In genomic region chr13:23630653-23631052, GRCm38 (mm10) we compare ENCODE assay signal across 9 mouse cellular contexts. TPM values are rescaled to one million over a fixed set of nuclear protein-coding genes. Genes with fewer than 3 reads are reported as not detected.
A peak's percentile ranks its signal among the peaks of the same experiment; 100 is the strongest.
DNase-seq lines count a peak whose midpoint lies in the region; ATAC-seq and TF ChIP-seq lines count a peak whose summit lies in the region.
"Had no signal": no experiment of that assay in that cellular context is flagged by ENCODE, and none has a peak within 500 bp of the region (broad histone marks: within the 10 kb centered on the region; RNA-seq: fewer than 3 reads in every experiment).

No protein-coding gene starts in this region.

- DNase-seq in embryo, embryonic 10 days (ENCODE audit: low spot score): peak; percentile 58
- DNase-seq in embryo, embryonic 9.5 days (ENCODE audit: extremely low spot score): no peak
- no peak for DNase-seq in liver, embryonic 14.5 days (ENCODE audit: low read depth in 3 of 3, low spot score in 3 of 3)
- no peak for DNase-seq in liver, embryonic 11.5 days (ENCODE audit: low spot score)
- peak; percentile 16 for DNase-seq in adipocyte (ENCODE audit: low spot score)
- DNase-seq in ovary, adult 18-20 months (ENCODE audit: low spot score): no peak
- DNase-seq in spleen, adult 12 weeks (ENCODE audit: low spot score): no peak

- H3K4me1 ChIP-seq in liver, embryonic 14.5 days (replicated peaks; ENCODE audit: control insufficient read depth in 2 of 2, insufficient read depth in 2 of 2, low read length in 1 of 2): no peaks in the 10 kb centered on the region
- no peaks in the 10 kb centered on the region for H3K4me1 ChIP-seq in liver, embryonic 11.5 days (replicated peaks; ENCODE audit: control insufficient read depth, insufficient read depth, low read length)
- H3K4me1 ChIP-seq: limb, embryonic 15.5 days had no signal

- no peak overlapping the region for H3K27ac ChIP-seq in liver, embryonic 14.5 days
- no peak overlapping the region for H3K27ac ChIP-seq in liver, embryonic 11.5 days (ENCODE audit: low read depth, low read length)
- H3K27ac ChIP-seq: limb, embryonic 15.5 days had no signal

- peak; percentile 56 for TF ChIP-seq CTCF in liver, embryonic 14.5 days (IDR thresholded peaks at IDR 0.05; ENCODE audit: low read depth)

- H3K36me3 ChIP-seq in liver, embryonic 14.5 days (replicated peaks; ENCODE audit: control insufficient read depth, insufficient read depth, low read depth): no peaks in the 10 kb centered on the region
- no peaks in the 10 kb centered on the region for H3K36me3 ChIP-seq in liver, embryonic 11.5 days (ENCODE audit: control insufficient read depth, insufficient read depth, low read length)
- H3K36me3 ChIP-seq: limb, embryonic 15.5 days had no signal

- H3K9me3 ChIP-seq in liver, embryonic 14.5 days (ENCODE audit: control insufficient read depth, low read length): no peaks in the 10 kb centered on the region
- no peaks in the 10 kb centered on the region for H3K9me3 ChIP-seq in liver, embryonic 11.5 days (ENCODE audit: control insufficient read depth, low read length)
- H3K9me3 ChIP-seq: limb, embryonic 15.5 days had no signal

- H3K4me2 ChIP-seq in liver, embryonic 14.5 days (ENCODE audit: low read depth): no peak overlapping the region
- no peak overlapping the region for H3K4me2 ChIP-seq in liver, embryonic 11.5 days
- H3K4me2 ChIP-seq: limb, embryonic 15.5 days had no signal

- no peak overlapping the region for H3K9ac ChIP-seq in liver, embryonic 14.5 days (replicated peaks)
- H3K9ac ChIP-seq in liver, embryonic 11.5 days (ENCODE audit: low read depth, low read length): no peak overlapping the region
- H3K9ac ChIP-seq: limb, embryonic 15.5 days had no signal

- no peak for ATAC-seq in liver, embryonic 14.5 days (ENCODE audit: insufficient read depth)
- ATAC-seq in liver, embryonic 11.5 days (replicated peaks; ENCODE audit: low FRiP score): no peak
- 0 out of 2 replicates have a peak, but pooled peaks have one; percentile 40 for ATAC-seq in megakaryocyte, adult 5-6 weeks (ENCODE audit: poor library complexity, severe bottlenecking)

- H3K4me3 ChIP-seq in liver, embryonic 14.5 days (ENCODE audit: insufficient read depth in 1 of 2, low read depth in 2 of 2, low read length in 2 of 2): no peak overlapping the region
- no peak overlapping the region for H3K4me3 ChIP-seq in liver, embryonic 11.5 days (ENCODE audit: low read depth, low read length)
- H3K4me3 ChIP-seq: limb, embryonic 15.5 days had no signal

- 13% methylated on average over 1 of the region's 1 CpGs for WGBS in liver, embryonic 14.5 days (ENCODE audit: insufficient replicate concordance)
- 36% methylated on average over 1 of the region's 1 CpGs for WGBS in liver, embryonic 11.5 days

- H3K27me3 ChIP-seq in liver, embryonic 14.5 days (ENCODE audit: control insufficient read depth, insufficient read depth, low read length): peaks cover 4% of the 10 kb centered on the region; the same call in 1 of the 2 replicates
- no peaks in the 10 kb centered on the region for H3K27me3 ChIP-seq in liver, embryonic 11.5 days (replicated peaks; ENCODE audit: control insufficient read depth, insufficient read depth, low read length)
- H3K27me3 ChIP-seq: limb, embryonic 15.5 days had no signal

- no peak for TF ChIP-seq EP300 in liver, embryonic 14.5 days (IDR thresholded peaks at IDR 0.05; ENCODE audit: low read depth)

RNA-seq across cellular contexts. Expression of gene Hist1h1e, which starts 8.3 kb away (rescaled TPM):
- polyA plus RNA-seq in liver, embryonic 14.5 days (2012; rRNA removed): 6.3 and 8.0 TPM in 2 replicates
- polyA plus RNA-seq in liver, embryonic 14.5 days (2014; fragmentation: Nextera tagmentation; extraction: Ambion mirVana): 23.1 and 24.4 TPM in 2 replicates
- polyA plus RNA-seq in liver, embryonic 11.5 days (2014; fragmentation: Nextera tagmentation; extraction: Ambion mirVana): 17.5 and 21.2 TPM in 2 replicates
- 408 and 475 TPM in 2 replicates for total RNA-seq in megakaryocyte, adult 5-6 weeks (2015)
- 457 and 467 TPM in 2 replicates for total RNA-seq in megakaryocyte, adult 5-6 weeks (2017)

RNA-seq across cellular contexts. Expression of gene Hist1h2be, which starts 9.7 kb away (rescaled TPM):
- 2.8 and 3.3 TPM in 2 replicates for polyA plus RNA-seq in liver, embryonic 14.5 days (2012; rRNA removed)
- 0.95 and 1.3 TPM in 2 replicates for polyA plus RNA-seq in liver, embryonic 14.5 days (2014; fragmentation: Nextera tagmentation; extraction: Ambion mirVana)
- 4.4 TPM in 2 replicates for polyA plus RNA-seq in liver, embryonic 11.5 days (2014; fragmentation: Nextera tagmentation; extraction: Ambion mirVana)
- total RNA-seq in megakaryocyte, adult 5-6 weeks (2015): 15.1 and 16.4 TPM in 2 replicates
- total RNA-seq in megakaryocyte, adult 5-6 weeks (2017): 110 and 115 TPM in 2 replicates

RNA-seq across cellular contexts. Expression of gene Hist1h4d, which starts 49.3 kb away (rescaled TPM):
- 8.6 and 12.8 TPM in 2 replicates for polyA plus RNA-seq in liver, embryonic 14.5 days (2012; rRNA removed)
- polyA plus RNA-seq in liver, embryonic 14.5 days (2014; fragmentation: Nextera tagmentation; extraction: Ambion mirVana): 152 and 155 TPM in 2 replicates
- polyA plus RNA-seq in liver, embryonic 11.5 days (2014; fragmentation: Nextera tagmentation; extraction: Ambion mirVana): 92.8 and 99.3 TPM in 2 replicates
- 655 and 672 TPM in 2 replicates for total RNA-seq in megakaryocyte, adult 5-6 weeks (2015)
- 1,182 and 1,443 TPM in 2 replicates for total RNA-seq in megakaryocyte, adult 5-6 weeks (2017)

RNA-seq across cellular contexts. Expression of gene Hist1h2ac, which starts 53.1 kb away (rescaled TPM):
- 1.5 and 1.8 TPM in 2 replicates for polyA plus RNA-seq in liver, embryonic 14.5 days (2012; rRNA removed)
- polyA plus RNA-seq in liver, embryonic 14.5 days (2014; fragmentation: Nextera tagmentation; extraction: Ambion mirVana): 1.1 and 1.3 TPM in 2 replicates
- polyA plus RNA-seq in liver, embryonic 11.5 days (2014; fragmentation: Nextera tagmentation; extraction: Ambion mirVana): 0.79 and 1.5 TPM in 2 replicates
- 10.3 and 12.0 TPM in 2 replicates for total RNA-seq in megakaryocyte, adult 5-6 weeks (2015)
- 67.7 and 81.2 TPM in 2 replicates for total RNA-seq in megakaryocyte, adult 5-6 weeks (2017)

RNA-seq across cellular contexts. Expression of gene Hist1h2bc, which starts 53.3 kb away (rescaled TPM):
- 67.1 and 79.7 TPM in 2 replicates for polyA plus RNA-seq in liver, embryonic 14.5 days (2012; rRNA removed)
- 104 and 106 TPM in 2 replicates for polyA plus RNA-seq in liver, embryonic 14.5 days (2014; fragmentation: Nextera tagmentation; extraction: Ambion mirVana)
- 31.9 and 35.7 TPM in 2 replicates for polyA plus RNA-seq in liver, embryonic 11.5 days (2014; fragmentation: Nextera tagmentation; extraction: Ambion mirVana)
- total RNA-seq in megakaryocyte, adult 5-6 weeks (2015): 40.3 and 42.6 TPM in 2 replicates
- 253 and 263 TPM in 2 replicates for total RNA-seq in megakaryocyte, adult 5-6 weeks (2017)

Comparison
In these comparisons a context has a peak if more than half of its experiments do, and no peak if none do; other contexts are left out.
1. DNase-seq: peak in embryo, embryonic 10 days (single experiment) and adipocyte (single experiment); none in embryo, embryonic 9.5 days (single experiment), liver, embryonic 14.5 days (0 of 3), liver, embryonic 11.5 days (single experiment), ovary, adult 18-20 months (single experiment) and spleen, adult 12 weeks (single experiment).